Mouse (Mus musculus): ENCODE data around the gene Agl. TPM values are rescaled to one million over a fixed set of nuclear protein-coding genes. Genes with fewer than 3 reads are reported as not detected.

Gene Agl
- total RNA-seq (2021) = 10 to 100 TPM; 26.1 to 27.2 TPM
- long read RNA-seq, experiment 1, full-length matches to known transcripts = 1 of 9 reads
- long read RNA-seq, experiment 1, partial matches to known transcripts = 0 of 9 reads
- long read RNA-seq, experiment 1, other reads (novel, unspliced or antisense) = 8 of 9 reads
- long read RNA-seq, experiment 2, full-length matches to known transcripts = 3 of 15 reads
- long read RNA-seq, experiment 2, partial matches to known transcripts = 0 of 15 reads
- long read RNA-seq, experiment 2, other reads (novel, unspliced or antisense) = 12 of 15 reads

- TF ChIP-seq CTCF (conservative IDR thresholded peaks at IDR 0.05) = no peak
- DNase-seq (ENCODE audit: low spot score in 2 of 2) = peak; percentile 89 to 91
- Histone ChIP-seq H3K27ac (peak within 1 kb of the TSS; percentile 92), H3K4me3 (peak within 1 kb of the TSS; percentile 80)
These were observed at the start of gene Agl for GRCm38 (mm10) chr3:116807811-116808506. Gene Agl (minus strand): TSS chr3:116808166.

GRCm38 (mm10) chr3:116857611-116858010, 49.6 kb upstream of the Agl start:
- no peak for TF ChIP-seq CTCF (conservative IDR thresholded peaks at IDR 0.05)
- H3K4me3 ChIP-seq = no peak overlapping the region

DNA sequence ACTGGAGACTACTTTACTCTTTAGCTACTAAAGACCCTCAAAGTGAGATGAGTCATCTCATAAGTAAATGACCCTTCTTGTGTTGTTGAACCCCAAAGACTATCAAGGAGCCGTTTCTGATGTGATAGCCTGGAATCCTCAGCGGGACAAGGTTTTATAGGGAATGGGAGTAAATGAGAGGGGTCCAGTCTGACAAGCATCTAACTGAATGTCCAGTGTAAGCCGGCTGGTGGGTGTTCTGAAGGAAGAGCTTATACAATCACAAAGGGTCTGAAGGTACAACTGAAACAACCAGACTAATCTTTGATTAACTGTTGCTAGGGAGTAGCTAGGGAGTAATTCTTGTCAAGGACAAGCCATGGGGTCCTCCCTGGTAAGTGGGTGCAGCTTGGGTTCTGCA, 44.5 kb upstream of the Agl start:
- Histone ChIP-seq H3K4me3 (no peak overlapping the region), H3K27ac (no peak overlapping the region)
- no peak for DNase-seq (ENCODE audit: low spot score in 2 of 2)
- no peak for TF ChIP-seq CTCF (conservative IDR thresholded peaks at IDR 0.05)

More at GRCm38 (mm10) chr3:116857611-116858010, 49.6 kb upstream of the Agl start:
- no peak for DNase-seq (ENCODE audit: low spot score in 2 of 2)
- no peak overlapping the region for H3K27ac ChIP-seq

GRCm38 (mm10) chr3:116850376-116850775, 42.4 kb upstream of the Agl start:
- no peak for TF ChIP-seq CTCF (conservative IDR thresholded peaks at IDR 0.05)
- DNase-seq (ENCODE audit: low spot score in 2 of 2) = no peak
- no peak overlapping the region for H3K4me3 ChIP-seq
- no peak overlapping the region for H3K27ac ChIP-seq

DNA sequence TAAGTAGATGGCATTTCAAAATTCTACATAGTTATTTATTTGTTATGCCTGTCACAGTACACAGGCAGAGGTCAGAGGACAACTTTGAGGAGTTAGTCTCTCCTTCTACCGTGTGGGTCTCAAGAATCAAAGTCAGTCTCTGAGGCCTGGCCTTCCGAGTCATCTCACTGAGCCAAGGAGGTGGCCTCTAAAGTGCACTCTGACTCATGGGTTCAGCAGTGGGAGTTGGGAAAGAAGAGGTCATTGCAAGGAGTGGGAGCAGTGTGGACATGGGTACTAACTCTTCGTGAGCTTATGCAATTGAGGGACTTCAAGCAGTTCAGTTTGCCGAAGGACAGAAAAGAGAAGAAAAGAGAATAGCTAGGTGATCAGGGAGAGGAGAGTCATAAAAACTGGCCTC, 41.0 kb upstream of the Agl start:
- Histone ChIP-seq H3K27ac (no peak overlapping the region), H3K4me3 (no peak overlapping the region)
- DNase-seq (ENCODE audit: low spot score in 2 of 2) = no peak
- TF ChIP-seq CTCF (conservative IDR thresholded peaks at IDR 0.05) = no peak

GRCm38 (mm10) chr3:116848099-116848498, 40.1 kb upstream of the Agl start:
- H3K27ac ChIP-seq = no peak overlapping the region
- no peak overlapping the region for H3K4me3 ChIP-seq
- DNase-seq (ENCODE audit: low spot score in 2 of 2) = no peak
- TF ChIP-seq CTCF (conservative IDR thresholded peaks at IDR 0.05) = no peak

DNA sequence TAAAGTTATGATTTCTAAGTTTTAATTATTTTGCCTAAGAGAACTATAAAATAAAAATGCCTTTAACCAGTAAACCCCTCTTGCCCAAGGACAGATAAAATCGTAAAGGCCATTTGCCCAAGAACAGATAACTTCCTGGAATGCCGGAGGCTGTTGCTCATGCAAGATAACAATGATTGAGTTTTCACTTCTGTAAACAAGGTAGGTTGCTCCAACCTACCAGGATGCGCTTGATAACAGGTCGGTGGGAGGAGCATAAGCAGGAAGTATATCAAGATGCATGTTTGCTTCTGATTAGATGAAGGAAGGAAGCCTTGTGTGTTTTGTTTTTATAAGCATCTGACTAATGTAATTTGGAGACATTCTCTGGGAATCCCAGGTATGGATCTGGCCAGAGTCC, 38.1 kb upstream of the Agl start:
- H3K4me3 ChIP-seq = no peak overlapping the region
- no peak for TF ChIP-seq CTCF (conservative IDR thresholded peaks at IDR 0.05)
- H3K27ac ChIP-seq = no peak overlapping the region
- DNase-seq (ENCODE audit: low spot score in 2 of 2) = no peak

DNA sequence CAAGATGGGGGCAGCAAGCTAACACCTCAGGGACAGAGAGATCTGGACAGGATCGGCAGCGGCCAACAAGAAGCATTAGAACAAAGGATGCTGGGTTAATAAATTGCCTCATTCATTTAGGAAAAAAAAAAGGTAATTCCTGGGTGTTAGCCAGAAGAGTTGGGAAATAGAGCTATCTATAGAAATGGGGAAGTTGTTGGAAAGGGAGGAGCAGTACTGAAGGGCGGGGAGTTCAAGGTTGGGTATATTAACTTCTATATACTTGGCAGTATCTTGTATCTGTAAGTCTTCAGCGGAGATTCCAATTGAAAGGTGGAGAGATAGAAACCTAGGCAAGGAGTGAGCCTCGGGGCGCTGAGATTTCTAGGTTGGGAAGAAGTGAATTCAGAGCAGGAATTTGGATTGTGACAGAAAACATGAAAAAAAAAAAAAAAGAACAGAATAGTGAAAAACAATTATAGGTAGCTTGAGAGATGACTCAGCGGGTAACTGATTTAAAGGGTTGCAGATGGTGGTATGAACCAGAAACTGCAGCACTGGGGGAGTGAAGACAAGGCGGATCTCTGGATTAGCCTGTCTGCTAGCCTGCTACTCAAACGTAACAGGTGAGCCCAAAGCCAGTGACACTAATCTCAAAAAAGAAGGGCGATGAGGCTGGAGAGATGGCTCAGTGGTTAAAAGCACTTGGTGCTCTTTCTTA, 37.1 kb upstream of the Agl start:
- no peak for DNase-seq (ENCODE audit: low spot score in 2 of 2)
- no peak for TF ChIP-seq CTCF (conservative IDR thresholded peaks at IDR 0.05)
- Histone ChIP-seq H3K4me3 (no peak overlapping the region), H3K27ac (no peak overlapping the region)

GRCm38 (mm10) chr3:116841311-116841710, 33.3 kb upstream of the Agl start:
- no peak for TF ChIP-seq CTCF (conservative IDR thresholded peaks at IDR 0.05)

DNA sequence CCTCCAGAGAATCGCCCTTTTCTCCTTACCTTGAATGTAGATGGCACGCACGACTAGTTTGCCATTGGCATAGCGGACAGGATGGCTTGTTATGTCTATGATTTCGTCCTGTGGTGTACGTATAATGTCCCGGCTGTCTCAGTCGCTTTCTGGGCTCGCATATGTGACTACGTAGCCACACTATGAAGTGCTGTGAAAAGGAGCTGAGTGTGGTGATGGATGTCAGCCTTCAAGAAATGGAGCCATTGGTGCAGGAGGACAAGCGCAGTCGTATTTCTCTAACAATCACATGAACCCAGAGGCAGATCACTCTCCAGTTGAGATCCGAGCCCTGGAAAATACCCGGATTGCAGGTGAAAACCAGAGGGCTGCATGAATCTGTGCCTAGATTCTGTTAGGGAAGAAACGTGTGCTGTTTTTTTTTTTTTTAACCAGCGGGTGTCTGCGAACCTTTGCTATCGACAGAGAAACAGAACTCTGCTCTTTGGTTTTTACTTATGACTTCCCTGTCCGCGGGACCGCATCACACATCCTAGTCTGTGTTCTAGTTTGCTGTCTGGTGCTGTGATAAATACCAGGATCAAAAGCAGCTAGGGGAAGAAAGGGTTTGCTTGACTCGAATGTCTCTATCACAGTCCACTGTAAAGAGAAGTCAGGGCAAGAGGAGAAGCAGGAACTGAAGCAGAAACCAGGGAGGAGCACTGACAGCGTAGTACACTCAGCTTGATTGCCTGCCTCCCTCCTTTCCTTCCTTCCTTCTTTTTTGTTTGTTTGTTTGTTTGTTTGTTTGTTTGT, 28.9 kb upstream of the Agl start:
- DNase-seq (ENCODE audit: low spot score in 2 of 2) = no peak
- Histone ChIP-seq H3K27ac (no peak overlapping the region), H3K4me3 (no peak overlapping the region)
- TF ChIP-seq CTCF (conservative IDR thresholded peaks at IDR 0.05) = no peak

More at GRCm38 (mm10) chr3:116841311-116841710, 33.3 kb upstream of the Agl start:
- no peak overlapping the region for H3K4me3 ChIP-seq
- no peak for DNase-seq (ENCODE audit: low spot score in 2 of 2)
- H3K27ac ChIP-seq = no peak overlapping the region

DNA sequence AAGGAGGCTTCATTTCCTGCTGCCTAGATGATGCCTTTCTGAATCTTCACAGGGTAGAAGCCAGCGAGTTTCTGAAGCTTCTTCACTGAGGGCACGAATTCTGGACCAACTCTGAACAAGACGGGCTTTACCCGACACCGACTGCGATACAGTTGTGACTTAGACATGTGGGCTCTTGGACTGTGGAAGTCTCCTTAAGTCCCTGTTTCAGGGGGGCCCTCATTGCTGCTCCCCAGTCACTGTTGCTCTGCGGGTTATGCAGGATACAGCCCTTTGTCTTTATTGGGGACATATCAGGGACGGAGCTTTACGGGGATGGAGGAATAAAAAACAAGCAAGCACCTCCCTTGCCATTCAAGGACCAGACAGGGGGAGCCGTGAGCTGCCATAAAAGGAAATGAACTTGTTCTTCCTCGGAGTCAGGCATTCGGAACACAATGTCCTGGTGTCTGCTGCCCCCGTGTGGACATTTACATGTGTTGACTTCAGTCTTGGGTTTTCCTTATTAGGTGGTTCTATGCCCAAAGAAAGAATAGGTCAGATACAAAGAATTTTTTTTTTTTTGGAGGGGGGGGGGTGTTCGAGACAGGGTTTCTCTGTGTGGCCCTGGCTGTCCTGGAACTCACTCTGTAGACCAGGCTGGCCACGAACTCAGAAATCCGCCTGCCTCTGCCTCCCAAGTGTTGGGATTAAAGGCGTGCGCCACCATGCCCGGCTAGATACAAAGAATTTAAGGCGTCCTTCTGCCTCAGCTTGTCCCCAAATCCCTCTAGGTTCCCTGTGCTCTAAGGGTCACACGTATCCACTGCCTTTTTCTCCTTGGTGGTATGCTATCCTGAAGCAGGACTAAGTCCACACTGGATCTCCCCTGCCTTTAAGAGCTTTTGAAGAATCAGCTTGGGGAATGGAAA, 28.1 kb upstream of the Agl start:
- H3K27ac ChIP-seq = peak overlapping the region; percentile 72
- peak; percentile 89 to 93 for DNase-seq (ENCODE audit: low spot score in 2 of 2)
- peak overlapping the region; percentile 51 for H3K4me3 ChIP-seq
- TF ChIP-seq CTCF (conservative IDR thresholded peaks at IDR 0.05) = peak; percentile 80

DNA sequence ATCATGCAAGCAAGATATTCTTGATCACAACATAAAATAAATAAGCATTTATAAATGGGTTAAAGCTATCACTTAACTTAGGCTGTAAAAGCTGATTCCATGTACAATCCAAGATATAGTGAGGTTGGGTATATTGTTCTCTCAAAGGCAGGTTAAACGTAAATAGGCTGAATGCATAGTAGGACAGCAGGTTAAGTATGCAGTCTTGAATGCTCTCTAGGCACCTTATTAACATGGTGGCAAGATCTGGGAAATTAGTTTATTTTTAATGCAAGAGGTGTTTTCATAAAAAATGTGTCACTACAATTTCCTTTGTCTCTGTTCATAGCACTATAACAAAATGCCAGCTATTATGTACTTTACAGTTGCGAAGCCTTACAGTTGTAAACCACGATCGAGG, 27.4 kb upstream of the Agl start:
- Histone ChIP-seq H3K27ac (no peak overlapping the region; the same call in 1 of the 2 replicates), H3K4me3 (peak overlapping the region; percentile 51)
- DNase-seq (ENCODE audit: low spot score in 2 of 2) = no peak
- TF ChIP-seq CTCF (conservative IDR thresholded peaks at IDR 0.05) = no peak
